Mouse (Mus musculus) C2C12 (cell line): ENCODE results near the gene Cdk10.

Experiments
- CTCF ChIP-seq: IDR thresholded peaks from one replicate; pipeline ENCODE4 v1.5.1; 2011; ENCODE audit not compliant: control insufficient read depth, insufficient read depth, insufficient read length
- FOSL1 ChIP-seq: IDR thresholded peaks from one replicate; pipeline ENCODE4 v1.8.0; 2011; ENCODE audit warnings: mild to moderate bottlenecking, low read length; ENCODE audit not compliant: poor library complexity, insufficient read depth, severe bottlenecking
- MAX ChIP-seq: IDR thresholded peaks from one replicate; pipeline ENCODE4 v1.6.1; 2011; ENCODE audit warnings: mild to moderate bottlenecking, control low read depth
- MYOG ChIP-seq: IDR thresholded peaks from one replicate; pipeline ENCODE4 v1.6.1; 2011; ENCODE audit not compliant: control insufficient read depth, insufficient read length; ENCODE audit errors: extremely low read depth
- USF1 ChIP-seq: IDR thresholded peaks from one replicate; pipeline ENCODE4 v1.6.1; 2011; ENCODE audit warnings: low read depth, mild to moderate bottlenecking, control low read depth, moderate library complexity

DNA sequence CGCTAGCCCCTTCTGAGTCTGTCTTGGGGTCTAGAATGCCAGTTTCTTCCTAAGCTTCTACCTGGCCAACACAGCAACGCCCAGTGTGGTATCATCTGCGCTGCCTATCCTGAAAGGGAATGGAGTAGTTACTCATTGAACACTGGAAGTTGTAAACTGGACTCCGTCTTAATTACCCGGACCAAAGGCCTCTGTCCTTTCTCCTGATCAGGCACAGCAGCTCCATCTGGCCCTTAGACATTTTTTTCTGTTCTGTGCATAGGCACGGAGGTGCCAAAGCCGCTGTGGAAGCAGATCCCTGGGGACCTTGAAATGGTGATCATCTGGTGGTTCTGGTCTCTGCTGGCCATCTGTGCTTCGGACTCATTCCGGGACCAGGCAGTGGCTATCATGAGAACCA, 30.9 kb upstream of the Cdk10 start:
- TF ChIP-seq CTCF (no peak), FOSL1 (no peak), MAX (no peak), USF1 (no peak), MYOG (no peak)
